Mouse (Mus musculus) hindbrain, postnatal 0 days (tissue): ENCODE results near the gene Vps39. TPM values are rescaled to one million over a fixed set of nuclear protein-coding genes. Genes with fewer than 3 reads are reported as not detected.
A peak's percentile ranks its signal among the peaks of the same experiment; 100 is the strongest.

Experiments
- ATAC-seq: fragments of 200-750 bp; cut with Nextera tagmentation; 2 replicates; pipeline ENCODE4 v1.8.0; 2017; ENCODE audit warnings: mild to moderate bottlenecking, moderate TSS enrichment, moderate library complexity
- DNase-seq: peaks from one replicate; pipeline ENCODE4 v3.0.0-alpha.2; 2015; ENCODE audit warnings: low spot score
- H3K27ac ChIP-seq: fragments of 300-500 bp; sonication (generic); 2 replicates; pipeline ENCODE4 v1.5.1; 2014; ENCODE audit warnings: mild to moderate bottlenecking
- H3K27me3 ChIP-seq: fragments of 300-500 bp; sonication (generic); 2 replicates; pipeline ENCODE4 v1.6.1; 2014; ENCODE audit warnings: low read length, mixed read lengths; ENCODE audit not compliant: insufficient read depth
- H3K36me3 ChIP-seq: fragments of 300-500 bp; sonication (generic); 2 replicates; pipeline ENCODE4 v1.6.1; 2014; ENCODE audit warnings: low read length, mixed read lengths; ENCODE audit not compliant: insufficient read depth
- H3K4me1 ChIP-seq: fragments of 300-500 bp; sonication (generic); 2 replicates; pipeline ENCODE4 v1.6.1; 2014; ENCODE audit warnings: antibody characterized with exemption, low read length, mixed read lengths; ENCODE audit not compliant: insufficient read depth
- H3K4me2 ChIP-seq: fragments of 300-500 bp; sonication (generic); 2 replicates; pipeline ENCODE4 v1.6.1; 2014; ENCODE audit warnings: low read depth, mild to moderate bottlenecking, low read length, moderate library complexity, mixed read lengths
- H3K4me3 ChIP-seq: fragments of 300-500 bp; sonication (generic); 2 replicates; pipeline ENCODE4 v1.5.1; 2014; ENCODE audit warnings: low read length
- H3K9ac ChIP-seq: fragments of 300-500 bp; sonication (generic); replicated peaks from 2 replicates; pipeline ENCODE4 v1.6.1; 2014; ENCODE audit warnings: mild to moderate bottlenecking, low read length, moderate library complexity, mixed read lengths
- H3K9me3 ChIP-seq: fragments of 300-500 bp; sonication (generic); 2 replicates; pipeline ENCODE4 v1.6.1; 2016; ENCODE audit warnings: low read length, mixed read lengths
- CTCF ChIP-seq: IDR thresholded peaks from 2 replicates; pipeline ENCODE4 v1.5.1; 2016; ENCODE audit warnings: antibody characterized with exemption, control low read depth, low read depth
- WGBS: fragments of 180-500 bp; shearing (Covaris S2); extraction: QIAGEN DNeasy Blood & Tissue Kit; methylation state at CpG from one replicate; pipeline ENCODE4 v1.1.7; 2014; 5-methylcytosine and 5-hydroxymethylcytosine counted together
- polyA plus RNA-seq: library from polyadenylated mRNA; unstranded; fragments of >200 nt; fragmentation: Nextera tagmentation; extraction: Ambion mirVana; gene quantifications from 2 replicates; pipeline ENCODE4 v1.2.1, GENCODE M21; 2015
- total RNA-seq: library from RNA; depleted of rRNA; stranded (reverse); fragments of >200 nt; gene quantifications from 2 replicates; pipeline ENCODE4 v1.2.3, GENCODE M21; 2014

The Vps39 gene
- total and polyA plus RNA-seq, 2 experiments from 2014 or later: 32.2 to 67.4 TPM

- H3K4me2 ChIP-seq: no peak overlapping the region
- DNase-seq (peak; percentile 48), ATAC-seq (no peak)
- H3K27me3 ChIP-seq: no peaks in the 10 kb centered on the region
- WGBS: 65% methylated on average over 2 of the region's 2 CpGs
- H3K36me3 ChIP-seq: peaks cover 36% of the 10 kb centered on the region; the same call in 1 of the 2 replicates
- no peak overlapping the region for H3K27ac ChIP-seq
- TF ChIP-seq CTCF: peak; percentile 64
- H3K9me3 ChIP-seq: no peaks in the 10 kb centered on the region
- H3K4me3 ChIP-seq: no peak overlapping the region
- H3K9ac ChIP-seq: no peak overlapping the region
- H3K4me1 ChIP-seq: no peaks in the 10 kb centered on the region
These were observed 15.1 kb downstream of the Vps39 start for GRCm38 (mm10) chr2:120337886-120338285.

- Histone ChIP-seq H3K27me3 (no peaks in the 10 kb centered on the region), H3K4me1 (no peaks in the 10 kb centered on the region), H3K36me3 (peaks cover 57% of the 10 kb centered on the region), H3K27ac (no peak overlapping the region), H3K9me3 (no peaks in the 10 kb centered on the region), H3K9ac (no peak overlapping the region), H3K4me2 (no peak overlapping the region), H3K4me3 (no peak overlapping the region)
- DNase-seq (no peak), ATAC-seq (no peak)
- 86% methylated on average over 4 of the region's 4 CpGs for WGBS
- no peak for TF ChIP-seq CTCF
These were observed 21.4 kb downstream of the Vps39 start for GRCm38 (mm10) chr2:120331575-120331974.

- ATAC-seq: no peak
These were observed 37.9 kb downstream of the Vps39 start for GRCm38 (mm10) chr2:120315077-120315476.

GRCm38 (mm10) chr2:120314487-120314886 lies 38.5 kb downstream of the Vps39 start:
- WGBS: 91% methylated on average over 4 of the region's 4 CpGs
- no peak for ATAC-seq
- H3K27me3 ChIP-seq: no peaks in the 10 kb centered on the region
- no peak overlapping the region for H3K4me3 ChIP-seq
- no peak overlapping the region for H3K27ac ChIP-seq
- H3K4me1 ChIP-seq: no peaks in the 10 kb centered on the region
- TF ChIP-seq CTCF: no peak
- no peak overlapping the region for H3K9ac ChIP-seq
- no peaks in the 10 kb centered on the region for H3K9me3 ChIP-seq
- no peak for DNase-seq
- peaks cover 25% of the 10 kb centered on the region; the same call in 1 of the 2 replicates for H3K36me3 ChIP-seq
- no peak overlapping the region for H3K4me2 ChIP-seq

More at GRCm38 (mm10) chr2:120315077-120315476, 37.9 kb downstream of the Vps39 start:
- H3K4me1 ChIP-seq: no peaks in the 10 kb centered on the region
- WGBS: 73% methylated on average over 4 of the region's 4 CpGs
- DNase-seq: no peak
- no peak overlapping the region for H3K9ac ChIP-seq
- H3K9me3 ChIP-seq: no peaks in the 10 kb centered on the region
- H3K27ac ChIP-seq: no peak overlapping the region
- H3K27me3 ChIP-seq: no peaks in the 10 kb centered on the region
- H3K4me2 ChIP-seq: no peak overlapping the region
- peaks cover 26% of the 10 kb centered on the region; the same call in 1 of the 2 replicates for H3K36me3 ChIP-seq
- no peak overlapping the region for H3K4me3 ChIP-seq
- TF ChIP-seq CTCF: no peak

GRCm38 (mm10) chr2:120313976-120314375 lies 39.0 kb downstream of the Vps39 start, which contains the start of gene Pla2g4f:
Gene Pla2g4f, minus strand, starts transcription at chr2:120314165.
- Histone ChIP-seq H3K9ac (no peak within 1 kb of the TSS), H3K4me3 (no peak within 1 kb of the TSS), H3K27ac (no peak within 1 kb of the TSS), H3K4me1 (no peaks in the 10 kb centered on the region), H3K4me2 (no peak within 1 kb of the TSS), H3K27me3 (no peaks in the 10 kb centered on the region), H3K36me3 (peaks cover 19% of the 10 kb centered on the region; the same call in 1 of the 2 replicates), H3K9me3 (no peaks in the 10 kb centered on the region)
- TF ChIP-seq CTCF: no peak
- WGBS: 70% methylated on average over 3 of the region's 3 CpGs
- DNase-seq (no peak), ATAC-seq (no peak)

- no peaks in the 10 kb centered on the region for H3K9me3 ChIP-seq
- no peak overlapping the region for H3K4me2 ChIP-seq
- H3K27me3 ChIP-seq: no peaks in the 10 kb centered on the region
- ATAC-seq (no peak), DNase-seq (no peak)
- no peak overlapping the region for H3K4me3 ChIP-seq
- H3K36me3 ChIP-seq: peaks cover 3% of the 10 kb centered on the region; the same call in 1 of the 2 replicates
- WGBS: 85% methylated on average over 7 of the region's 7 CpGs
- H3K27ac ChIP-seq: no peak overlapping the region
- no peak overlapping the region for H3K9ac ChIP-seq
- H3K4me1 ChIP-seq: no peaks in the 10 kb centered on the region
- TF ChIP-seq CTCF: no peak
These were observed 40.6 kb downstream of the Vps39 start for GRCm38 (mm10) chr2:120312276-120312825.

GRCm38 (mm10) chr2:120304113-120304512 lies 48.8 kb downstream of the Vps39 start:
- H3K9me3 ChIP-seq: no peaks in the 10 kb centered on the region
- H3K4me3 ChIP-seq: no peak overlapping the region
- TF ChIP-seq CTCF: no peak
- 36% methylated on average over 3 of the region's 3 CpGs for WGBS
- no peak overlapping the region for H3K9ac ChIP-seq
- H3K4me1 ChIP-seq: no peaks in the 10 kb centered on the region
- no peak overlapping the region for H3K4me2 ChIP-seq
- ATAC-seq: no peak
- H3K27me3 ChIP-seq: no peaks in the 10 kb centered on the region
- DNase-seq: no peak
- no peaks in the 10 kb centered on the region for H3K36me3 ChIP-seq
- H3K27ac ChIP-seq: no peak overlapping the region
